Mouse (Mus musculus) neural tube, embryonic 10.5 days (tissue): ENCODE data around the gene Ubtfl1.
"Not testable (repeated sequence)": the region's sequence is repeated elsewhere in the genome, so short reads cannot be mapped to it uniquely, and the experiment has no call there.

Experiments used
- DNase-seq: peaks from one replicate; pipeline ENCODE4 v3.0.0-alpha.2; 2017; ENCODE audit warnings: low spot score; ENCODE audit errors: extremely low spot score

Gene Ubtfl1

GRCm38 (mm10) chr9:18404118-18404517 is at the start of gene Ubtfl1:
Gene Ubtfl1, plus strand, starts transcription at chr9:18404418.
- DNase-seq: no peak

- DNase-seq: not testable (repeated sequence)
Observed at GRCm38 (mm10) chr9:18373026-18373425, 31.2 kb upstream of the Ubtfl1 start.

GRCm38 (mm10) chr9:18385782-18386181 is 18.4 kb upstream of the Ubtfl1 start:
- DNase-seq: peak; percentile 24

- DNase-seq: no peak
Observed at GRCm38 (mm10) chr9:18399629-18400028, 4.6 kb upstream of the Ubtfl1 start.

- not testable (repeated sequence) for DNase-seq
Observed at GRCm38 (mm10) chr9:18402895-18403294, 1.3 kb upstream of the Ubtfl1 start, which contains the start of gene Naalad2. Gene Naalad2, minus strand, starts transcription at chr9:18402995.

DNA sequence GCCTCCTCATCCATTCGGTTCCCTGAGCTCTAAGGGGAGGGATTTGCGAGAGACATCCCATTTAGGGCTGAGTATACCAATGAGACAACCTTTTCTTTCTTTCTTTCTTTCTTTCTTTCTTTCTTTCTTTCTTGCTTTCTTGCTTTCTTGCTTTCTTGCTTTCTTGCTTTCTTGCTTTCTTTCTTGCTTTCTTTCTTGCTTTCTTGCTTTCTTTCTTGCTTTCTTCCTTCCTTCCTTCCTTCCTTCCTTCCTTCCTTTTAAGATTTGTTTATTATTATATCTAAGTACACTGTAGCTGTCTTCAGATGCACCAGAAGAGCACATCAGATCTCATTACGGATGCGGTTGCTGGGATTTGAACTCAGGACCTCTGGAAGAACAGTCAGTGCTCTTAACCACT is 8.2 kb downstream of the Ubtfl1 start:
- DNase-seq: not testable (repeated sequence)

GRCm38 (mm10) chr9:18430354-18430753 is 26.1 kb downstream of the Ubtfl1 start, which contains the start of gene Mbd3l2:
Gene Mbd3l2, plus strand, starts transcription at chr9:18430654.
- DNase-seq: no peak

GRCm38 (mm10) chr9:18431687-18432086 is 27.5 kb downstream of the Ubtfl1 start:
- no peak for DNase-seq

DNA sequence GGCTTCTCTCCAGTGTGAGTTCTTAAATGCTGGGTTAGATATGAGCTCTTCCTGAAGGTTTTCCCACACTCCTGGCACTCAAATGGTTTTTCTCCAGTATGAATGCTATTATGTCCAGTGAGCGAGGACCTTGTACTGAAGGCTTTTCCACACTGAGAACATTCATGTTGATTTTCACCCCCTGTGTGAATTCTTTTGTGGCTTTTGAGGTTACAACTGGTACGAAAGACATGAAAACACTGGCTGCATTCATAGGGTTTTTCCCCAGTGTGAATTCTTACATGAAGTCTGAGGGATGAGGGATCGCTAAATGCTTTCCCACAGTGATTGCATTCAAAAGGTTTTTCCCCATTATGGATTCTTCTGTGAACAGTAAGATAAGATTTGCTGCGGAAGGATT is 52.3 kb downstream of the Ubtfl1 start:
- DNase-seq: no peak
